Mouse (Mus musculus) heart, adult 2 months (tissue): ENCODE measurements around the gene Hmga1. TPM values are rescaled to one million over a fixed set of nuclear protein-coding genes. Genes with fewer than 3 reads are reported as not detected.
A peak's percentile ranks its signal among the peaks of the same experiment; 100 is the strongest.

Experiments
- DNase-seq, 2 experiments: peaks; one replicate each; pipeline ENCODE4 v3.0.0; 2021
- H3K27ac ChIP-seq: fragments of 200-600 bp; 2 replicates; pipeline ENCODE4 v1.8.1; 2022
- H3K27me3 ChIP-seq: fragments of 200-500 bp; 2 replicates; pipeline ENCODE4 v1.6.1; 2012; ENCODE audit warnings: mild to moderate bottlenecking, low read length, inconsistent platforms, mixed read lengths; ENCODE audit not compliant: control insufficient read depth, insufficient read depth
- H3K36me3 ChIP-seq: fragments of 200-500 bp; 2 replicates; pipeline ENCODE4 v1.6.1; 2012; ENCODE audit warnings: low read length, inconsistent platforms; ENCODE audit not compliant: control insufficient read depth, insufficient read depth
- H3K4me1 ChIP-seq: fragments of 200-500 bp; 2 replicates; pipeline ENCODE4 v1.6.1; 2011; ENCODE audit warnings: low read length; ENCODE audit not compliant: control insufficient read depth, insufficient read depth
- H3K4me3 ChIP-seq: fragments of 200-600 bp; 2 replicates; pipeline ENCODE4 v1.8.1; 2022
- H3K79me2 ChIP-seq: fragments of 200-500 bp; replicated peaks from 2 replicates; pipeline ENCODE4 v1.6.1; 2012; ENCODE audit warnings: mild to moderate bottlenecking, inconsistent platforms, low read length, moderate library complexity, mixed read lengths; ENCODE audit not compliant: control insufficient read depth, insufficient read depth
- H3K9ac ChIP-seq: fragments of 200-500 bp; 2 replicates; pipeline ENCODE4 v1.6.1; 2012; ENCODE audit warnings: low read depth, mild to moderate bottlenecking, control low read depth, inconsistent platforms, low read length, mixed read lengths
- CTCF ChIP-seq: fragments of 200-600 bp; IDR thresholded peaks from 2 replicates; pipeline ENCODE4 v1.8.1; 2022; ENCODE audit warnings: antibody characterized with exemption, mild to moderate bottlenecking, moderate library complexity
- EP300 ChIP-seq: fragments of 200-500 bp; IDR thresholded peaks from 2 replicates; pipeline ENCODE4 v1.6.1; 2011; ENCODE audit warnings: low read depth, low read length, control low read depth; ENCODE audit not compliant: insufficient read depth
- POLR2A ChIP-seq: fragments of 200-500 bp; IDR thresholded peaks from 2 replicates; pipeline ENCODE4 v1.6.1; 2011; ENCODE audit warnings: mild to moderate bottlenecking, low read depth, low read length, control low read depth; ENCODE audit not compliant: insufficient read depth
- WGBS: fragments of 180-500 bp; shearing (Covaris S2); methylation state at CpG from one replicate; pipeline ENCODE4 v1.1.7; 2018; 5-methylcytosine and 5-hydroxymethylcytosine counted together
- intact Hi-C: fragments of 180-260 bp; cut with DNase I; formaldehyde crosslinking; loops from one replicate; pipeline ENCODE4 v1.15.1; 2025
- polyA plus RNA-seq: library from polyadenylated mRNA; depleted of rRNA; stranded (reverse); fragments of >200 nt; gene quantifications from 2 replicates; pipeline ENCODE4 v1.2.3, GENCODE M21; 2012
- total RNA-seq, 2 experiments: library from RNA; stranded (reverse); gene quantifications; 2 replicates each; pipeline ENCODE4 v1.2.3; 2021

Hmga1 gene
- total and polyA plus RNA-seq, 3 experiments = 47.5 to 73.8 (median 48.2) TPM

DNA sequence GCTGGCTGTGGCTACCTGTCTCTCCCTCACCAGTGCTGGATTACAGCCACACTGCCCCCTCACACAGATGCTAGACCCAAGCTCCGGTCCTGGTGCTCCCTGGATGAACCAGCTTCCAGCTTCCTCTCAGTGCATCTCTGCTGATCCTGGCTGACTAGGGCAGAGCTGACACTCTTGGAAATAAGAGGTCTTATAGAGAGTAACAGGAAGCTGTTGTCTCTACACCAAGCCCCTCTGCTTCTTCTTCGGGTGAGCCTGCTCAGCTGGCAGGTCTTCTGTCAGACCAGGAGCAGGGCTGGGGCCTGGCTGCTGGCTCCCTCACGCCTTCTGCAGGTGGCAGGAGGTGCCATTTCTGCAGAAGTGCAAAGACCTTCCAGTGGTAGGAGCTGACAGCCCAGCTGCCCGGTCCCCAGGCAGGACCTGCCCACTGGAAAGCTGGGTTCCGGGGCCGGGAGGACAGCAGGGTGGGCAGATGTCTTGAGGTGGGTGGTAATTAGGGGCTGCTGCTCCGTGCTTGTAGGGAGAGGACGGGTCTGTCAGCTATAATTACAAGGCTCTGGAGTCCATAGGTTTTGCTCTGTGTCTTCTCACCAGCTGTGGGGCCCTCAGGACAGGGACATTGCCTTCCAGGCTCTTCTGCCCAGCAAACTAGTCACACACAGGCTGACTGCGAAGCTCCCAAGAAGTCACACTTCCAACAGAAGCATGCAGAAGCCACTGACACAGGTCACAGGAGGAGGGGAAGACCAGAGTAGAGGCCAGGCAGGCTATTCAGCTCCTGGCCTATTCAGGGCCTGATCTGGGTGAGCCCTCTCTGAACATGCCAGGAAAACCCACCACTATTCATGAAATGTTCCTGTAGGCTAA lies 45.8 kb upstream of the Hmga1 start:
- Histone ChIP-seq H3K4me3 (no peak overlapping the region), H3K27ac (no peak overlapping the region), H3K36me3 (no peaks in the 10 kb centered on the region), H3K79me2 (no peaks in the 10 kb centered on the region), H3K9ac (no peak overlapping the region), H3K4me1 (no peaks in the 10 kb centered on the region), H3K27me3 (peaks cover 18% of the 10 kb centered on the region)
- TF ChIP-seq EP300 (no peak), CTCF (no peak), POLR2A (no peak)
- intact Hi-C loops = loop anchor here (5.0 kb wide), 2 partner anchors 253 to 298 kb away; no protein-coding TSS in a partner anchor
- 52% methylated on average over 9 of the region's 9 CpGs for WGBS
- DNase-seq = no peak

DNA sequence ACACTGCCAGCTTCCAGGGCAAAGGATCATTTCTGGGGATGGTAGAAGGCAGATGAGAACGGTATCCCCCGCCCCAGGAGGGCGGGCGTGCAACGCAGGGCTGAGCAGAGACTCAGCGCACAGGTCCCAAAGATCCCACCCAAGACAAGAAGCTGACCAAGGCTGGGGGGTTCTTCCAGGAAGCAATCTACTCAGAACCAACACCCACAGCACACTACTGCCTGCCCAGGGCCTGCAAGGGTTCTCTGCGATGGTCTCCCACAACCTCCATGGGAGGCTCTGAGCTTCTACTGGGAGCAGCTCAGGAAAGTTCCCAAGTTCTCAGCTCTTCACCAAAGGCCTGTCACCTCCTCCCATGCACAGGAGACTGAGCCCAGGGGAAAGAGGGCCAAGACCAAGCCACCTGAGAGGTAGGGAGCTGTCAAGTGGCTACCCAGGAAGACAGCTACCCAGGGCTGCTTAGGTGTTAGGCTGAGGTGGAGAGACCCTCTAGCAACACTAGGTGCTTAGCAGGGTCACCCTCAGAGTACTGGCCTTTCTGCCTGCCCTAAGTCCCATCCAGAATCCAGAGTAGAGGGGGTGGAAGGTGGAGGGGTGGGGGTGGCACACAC lies 45.1 kb upstream of the Hmga1 start:
- Histone ChIP-seq H3K79me2 (no peaks in the 10 kb centered on the region), H3K36me3 (no peaks in the 10 kb centered on the region), H3K4me1 (no peaks in the 10 kb centered on the region), H3K27ac (no peak overlapping the region), H3K4me3 (no peak overlapping the region), H3K27me3 (peaks cover 18% of the 10 kb centered on the region), H3K9ac (no peak overlapping the region)
- no peak for DNase-seq
- TF ChIP-seq POLR2A (no peak), EP300 (no peak), CTCF (no peak)
- 89% methylated on average over 7 of the region's 7 CpGs for WGBS
- intact Hi-C loops = loop anchor here (5.0 kb wide), 2 partner anchors 254 to 299 kb away; no protein-coding TSS in a partner anchor

DNA sequence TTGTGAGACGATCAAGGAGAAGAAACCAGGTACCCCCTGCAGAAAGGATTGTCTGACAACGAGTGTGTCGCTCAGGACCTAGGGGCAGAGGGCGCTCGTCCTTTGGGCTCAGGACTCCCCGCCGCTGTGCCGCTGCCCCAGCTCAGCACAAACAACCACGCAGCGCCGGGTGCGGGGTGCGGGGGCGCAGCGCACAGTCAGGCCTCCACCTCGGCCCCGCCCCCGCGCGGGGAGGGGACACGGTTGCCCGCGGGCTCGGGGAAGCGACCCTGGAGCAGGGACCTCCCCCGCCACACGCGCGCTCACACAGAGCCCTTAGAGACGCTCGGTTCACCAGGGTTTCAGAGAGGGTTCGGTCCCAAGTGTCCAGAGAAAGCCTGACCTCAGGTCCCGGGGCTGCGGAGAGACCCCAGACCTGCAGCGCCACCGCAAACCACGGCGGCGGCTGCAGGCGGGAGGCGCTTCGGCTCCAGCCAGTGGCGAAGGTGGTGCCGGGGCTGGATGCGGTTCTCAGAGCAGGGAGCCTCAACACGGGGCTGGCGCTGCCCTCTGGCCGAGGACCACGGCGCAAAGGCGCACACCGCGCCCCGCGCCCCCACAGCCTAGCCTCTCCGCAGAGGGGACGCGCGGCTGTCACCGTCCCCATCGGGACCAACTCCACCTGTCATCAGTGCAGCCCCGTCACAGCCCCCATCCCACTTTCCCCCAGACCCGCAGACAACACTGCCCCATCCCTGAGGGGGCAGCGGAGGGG lies 44.3 kb upstream of the Hmga1 start:
- intact Hi-C loops = loop anchor here (5.0 kb wide), 2 partner anchors 255 to 300 kb away; no protein-coding TSS in a partner anchor
- Histone ChIP-seq H3K4me1 (no peaks in the 10 kb centered on the region), H3K36me3 (no peaks in the 10 kb centered on the region), H3K79me2 (no peaks in the 10 kb centered on the region), H3K4me3 (peak overlapping the region; percentile 37), H3K27ac (no peak overlapping the region), H3K27me3 (peaks cover 18% of the 10 kb centered on the region), H3K9ac (no peak overlapping the region)
- DNase-seq = peak in 1 of 2 experiments; percentile 25
- 0 out of 2 replicates have a peak, but pooled peaks have one; percentile 1 for TF ChIP-seq CTCF
- TF ChIP-seq POLR2A = no peak
- 3% methylated on average over 64 of the region's 64 CpGs for WGBS

DNA sequence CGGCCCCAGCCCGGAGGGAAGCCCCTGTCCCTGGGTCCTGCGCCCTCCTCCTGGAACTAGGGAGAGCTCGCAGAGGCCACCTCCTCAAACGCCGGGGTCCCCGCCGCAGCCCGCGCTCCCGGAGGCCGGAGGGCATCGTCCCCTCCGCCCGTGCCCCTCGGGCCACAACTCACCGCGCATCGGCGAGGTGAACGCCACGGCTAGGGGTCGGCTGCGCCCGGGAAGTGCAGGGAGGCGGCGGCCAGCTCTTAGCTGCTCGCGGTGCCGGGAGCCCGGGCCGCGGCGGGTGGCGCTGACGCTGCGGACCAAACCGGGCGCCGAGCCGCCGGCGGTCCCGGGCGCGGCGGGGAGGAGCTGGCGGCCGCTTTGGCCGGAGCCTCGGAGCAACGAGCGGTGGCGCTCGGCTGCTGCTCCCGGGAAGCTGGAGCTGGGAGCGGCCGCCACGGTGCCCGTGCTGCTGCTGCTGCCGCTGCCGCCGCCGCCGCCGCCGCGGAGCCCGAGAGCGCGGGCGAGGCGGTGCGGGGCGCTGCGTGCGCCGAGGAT lies 43.6 kb upstream of the Hmga1 start:
- no peaks in the 10 kb centered on the region for H3K36me3 ChIP-seq
- H3K4me1 ChIP-seq = no peaks in the 10 kb centered on the region
- H3K27me3 ChIP-seq = peaks cover 23% of the 10 kb centered on the region
- peak overlapping the region; percentile 37 for H3K4me3 ChIP-seq
- no peak for TF ChIP-seq EP300
- no peak for TF ChIP-seq POLR2A
- no peak for TF ChIP-seq CTCF
- peak overlapping the region; percentile 35 for H3K9ac ChIP-seq
- H3K27ac ChIP-seq = no peak overlapping the region
- no peaks in the 10 kb centered on the region for H3K79me2 ChIP-seq
- 3% methylated on average over 69 of the region's 78 CpGs for WGBS
- intact Hi-C loops = loop anchor here (5.0 kb wide), 2 partner anchors 255 to 300 kb away; no protein-coding TSS in a partner anchor
- peak; percentile 22 to 35 for DNase-seq

DNA sequence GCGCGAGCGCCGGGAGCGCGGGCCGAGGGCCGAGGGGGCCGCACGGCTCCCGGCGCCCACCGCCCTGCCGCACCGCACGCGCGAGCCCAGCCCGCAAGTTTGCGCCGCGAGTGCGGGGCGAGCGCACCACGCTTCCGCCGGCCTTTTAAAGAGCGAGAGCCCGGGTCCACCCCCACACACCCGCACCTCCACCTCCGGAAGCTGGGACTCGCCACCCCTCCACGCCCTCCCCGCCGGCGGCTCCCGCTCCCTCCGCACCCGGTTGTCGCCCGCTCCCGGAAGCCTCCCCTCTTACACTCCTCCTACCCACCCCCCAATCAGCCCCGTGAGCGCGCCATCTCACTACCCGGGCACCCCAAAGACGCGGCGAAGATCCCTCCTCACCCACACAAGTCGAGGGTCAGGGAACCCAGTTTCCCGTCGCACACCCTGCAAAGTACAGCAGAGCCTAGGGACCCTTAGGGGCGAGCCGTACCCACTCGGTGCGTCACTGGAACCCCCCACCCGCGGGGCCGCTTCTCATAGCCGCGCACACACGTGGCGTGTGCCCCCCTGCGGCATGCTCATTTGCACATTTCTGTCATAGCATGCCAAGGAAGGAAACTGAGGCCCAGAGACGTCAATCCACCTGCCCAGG lies 42.9 kb upstream of the Hmga1 start:
- DNase-seq = no peak
- intact Hi-C loops = loop anchor here (5.0 kb wide), 2 partner anchors 256 to 301 kb away; no protein-coding TSS in a partner anchor
- no peaks in the 10 kb centered on the region for H3K79me2 ChIP-seq
- 2% methylated on average over 65 of the region's 66 CpGs for WGBS
- H3K4me1 ChIP-seq = no peaks in the 10 kb centered on the region
- H3K27ac ChIP-seq = no peak overlapping the region
- no peaks in the 10 kb centered on the region for H3K36me3 ChIP-seq
- peak overlapping the region; percentile 34 for H3K9ac ChIP-seq
- peaks cover 23% of the 10 kb centered on the region for H3K27me3 ChIP-seq
- TF ChIP-seq POLR2A (no peak), EP300 (no peak), CTCF (no peak)
- H3K4me3 ChIP-seq = no peak overlapping the region; the same call in 1 of the 2 replicates
